Mouse (Mus musculus): ENCODE results near the gene Cwc22. TPM values are rescaled to one million over a fixed set of nuclear protein-coding genes. Genes with fewer than 3 reads are reported as not detected.

Cwc22 gene
- polyA plus RNA-seq, 1 experiment from 2014 or later: 36.6 TPM

- H3K36me3 ChIP-seq (ENCODE audit: control insufficient read depth, insufficient read depth, low read length): no peaks in the 10 kb centered on the region
- H3K27ac ChIP-seq (ENCODE audit: low read depth, low read length): no peak overlapping the region
- 88% methylated on average over 3 of the region's 3 CpGs for WGBS
- no peak overlapping the region for H3K4me2 ChIP-seq (replicated peaks; ENCODE audit: low read depth, low read length)
- no peak for ATAC-seq (ENCODE audit: low FRiP score, low TSS enrichment)
- no peak overlapping the region for H3K9ac ChIP-seq (ENCODE audit: low read depth, low read length)
- no peaks in the 10 kb centered on the region for H3K27me3 ChIP-seq (ENCODE audit: control insufficient read depth, insufficient read depth, low read length)
- no peak overlapping the region for H3K4me3 ChIP-seq (ENCODE audit: low read length)
- H3K9me3 ChIP-seq (ENCODE audit: control insufficient read depth, low read length): no peaks in the 10 kb centered on the region
- H3K4me1 ChIP-seq (ENCODE audit: control insufficient read depth, insufficient read depth, low read length): no peaks in the 10 kb centered on the region
These were observed 71.5 kb downstream of the Cwc22 start for GRCm38 (mm10) chr2:77874678-77875077.

- Histone ChIP-seq H3K36me3 (ENCODE audit: control insufficient read depth, insufficient read depth, low read length) (no peaks in the 10 kb centered on the region), H3K27ac (ENCODE audit: low read depth, low read length) (no peak overlapping the region), H3K4me2 (replicated peaks; ENCODE audit: low read depth, low read length) (no peak overlapping the region), H3K9me3 (ENCODE audit: control insufficient read depth, low read length) (no peaks in the 10 kb centered on the region), H3K4me3 (ENCODE audit: low read length) (no peak overlapping the region), H3K27me3 (ENCODE audit: control insufficient read depth, insufficient read depth, low read length) (no peaks in the 10 kb centered on the region), H3K9ac (ENCODE audit: low read depth, low read length) (no peak overlapping the region), H3K4me1 (ENCODE audit: control insufficient read depth, insufficient read depth, low read length) (no peaks in the 10 kb centered on the region)
- no peak for ATAC-seq (ENCODE audit: low FRiP score, low TSS enrichment)
These were observed 72.4 kb downstream of the Cwc22 start for GRCm38 (mm10) chr2:77873806-77874205.

DNA sequence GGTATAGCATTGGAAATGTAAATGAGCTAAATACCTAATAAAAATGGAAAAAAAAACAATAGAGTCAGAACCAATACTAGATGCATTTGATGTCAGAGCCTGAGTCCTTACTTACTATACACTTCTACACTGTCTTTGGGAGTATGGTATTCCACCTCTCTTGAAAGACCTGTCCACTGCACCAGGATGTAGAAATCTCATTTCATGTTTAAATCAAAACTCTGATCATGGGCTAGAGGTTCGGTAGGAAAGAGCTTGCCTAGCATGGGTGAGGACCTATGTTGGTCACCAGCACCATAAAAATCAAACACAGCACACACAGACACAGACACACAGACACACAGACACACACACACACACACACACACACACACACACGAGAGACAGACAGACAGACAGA is 73.5 kb downstream of the Cwc22 start:
- Histone ChIP-seq H3K27ac (ENCODE audit: low read depth, low read length) (no peak overlapping the region), H3K4me2 (replicated peaks; ENCODE audit: low read depth, low read length) (no peak overlapping the region), H3K4me1 (ENCODE audit: control insufficient read depth, insufficient read depth, low read length) (no peaks in the 10 kb centered on the region), H3K9ac (ENCODE audit: low read depth, low read length) (no peak overlapping the region), H3K4me3 (ENCODE audit: low read length) (no peak overlapping the region), H3K9me3 (ENCODE audit: control insufficient read depth, low read length) (no peaks in the 10 kb centered on the region), H3K27me3 (ENCODE audit: control insufficient read depth, insufficient read depth, low read length) (no peaks in the 10 kb centered on the region), H3K36me3 (ENCODE audit: control insufficient read depth, insufficient read depth, low read length) (no peaks in the 10 kb centered on the region)
- 79% methylated on average over 2 of the region's 2 CpGs for WGBS
- no peak for ATAC-seq (ENCODE audit: low FRiP score, low TSS enrichment)

GRCm38 (mm10) chr2:77871146-77871545 is 75.0 kb downstream of the Cwc22 start:
- Histone ChIP-seq H3K36me3 (ENCODE audit: control insufficient read depth, insufficient read depth, low read length) (no peaks in the 10 kb centered on the region), H3K4me1 (ENCODE audit: control insufficient read depth, insufficient read depth, low read length) (no peaks in the 10 kb centered on the region), H3K4me2 (replicated peaks; ENCODE audit: low read depth, low read length) (no peak overlapping the region), H3K4me3 (ENCODE audit: low read length) (no peak overlapping the region), H3K9me3 (ENCODE audit: control insufficient read depth, low read length) (no peaks in the 10 kb centered on the region), H3K27me3 (ENCODE audit: control insufficient read depth, insufficient read depth, low read length) (no peaks in the 10 kb centered on the region), H3K27ac (ENCODE audit: low read depth, low read length) (no peak overlapping the region), H3K9ac (ENCODE audit: low read depth, low read length) (no peak overlapping the region)
- ATAC-seq (ENCODE audit: low FRiP score, low TSS enrichment): no peak

DNA sequence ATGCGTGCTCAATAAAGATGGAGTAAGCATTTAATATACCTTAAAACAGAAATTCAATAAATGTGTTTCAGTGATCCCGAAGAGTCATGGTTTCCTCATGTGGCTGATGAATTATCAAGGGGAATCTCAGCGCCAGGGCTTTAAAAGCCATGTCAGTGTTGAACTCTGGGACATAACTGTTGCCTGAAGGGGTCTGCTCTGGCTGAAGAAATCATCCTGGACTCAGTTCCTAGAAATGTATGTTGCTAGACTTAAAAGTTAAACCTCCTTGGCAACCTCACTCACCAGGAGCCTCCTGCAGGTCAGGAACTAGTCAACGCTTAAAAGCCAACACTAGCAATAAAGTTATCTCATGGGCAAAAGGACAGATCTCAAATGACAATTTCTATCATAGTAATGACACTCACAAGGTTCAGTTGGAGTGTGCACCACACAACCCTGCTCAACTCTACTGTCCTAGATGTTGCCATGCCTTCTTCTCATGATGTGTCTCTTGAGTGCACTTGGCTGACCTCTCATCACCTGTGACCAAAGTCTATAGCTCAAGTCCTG is 76.4 kb downstream of the Cwc22 start:
- no peak for ATAC-seq (ENCODE audit: low FRiP score, low TSS enrichment)
- Histone ChIP-seq H3K4me3 (ENCODE audit: low read length) (no peak overlapping the region), H3K27ac (ENCODE audit: low read depth, low read length) (no peak overlapping the region), H3K36me3 (ENCODE audit: control insufficient read depth, insufficient read depth, low read length) (no peaks in the 10 kb centered on the region), H3K27me3 (ENCODE audit: control insufficient read depth, insufficient read depth, low read length) (no peaks in the 10 kb centered on the region), H3K4me1 (ENCODE audit: control insufficient read depth, insufficient read depth, low read length) (no peaks in the 10 kb centered on the region), H3K9ac (ENCODE audit: low read depth, low read length) (no peak overlapping the region), H3K4me2 (replicated peaks; ENCODE audit: low read depth, low read length) (no peak overlapping the region), H3K9me3 (ENCODE audit: control insufficient read depth, low read length) (no peaks in the 10 kb centered on the region)
- 84% methylated on average over 4 of the region's 4 CpGs for WGBS

GRCm38 (mm10) chr2:77863934-77864333 is 82.2 kb downstream of the Cwc22 start:
- WGBS: 25% methylated on average over 6 of the region's 6 CpGs
- H3K27me3 ChIP-seq (ENCODE audit: control insufficient read depth, insufficient read depth, low read length): no peaks in the 10 kb centered on the region
- no peaks in the 10 kb centered on the region for H3K9me3 ChIP-seq (ENCODE audit: control insufficient read depth, low read length)
- H3K36me3 ChIP-seq (ENCODE audit: control insufficient read depth, insufficient read depth, low read length): no peaks in the 10 kb centered on the region
- peak overlapping the region; percentile 33 for H3K4me2 ChIP-seq (replicated peaks; ENCODE audit: low read depth, low read length)
- no peak overlapping the region for H3K9ac ChIP-seq (ENCODE audit: low read depth, low read length)
- peak; percentile 83; the same call in 1 of the 2 replicates for ATAC-seq (ENCODE audit: low FRiP score, low TSS enrichment)
- H3K4me1 ChIP-seq (ENCODE audit: control insufficient read depth, insufficient read depth, low read length): 0 out of 2 replicates have a peak, but pooled peaks cover 6% of the 10 kb centered on the region
- peak overlapping the region; percentile 20 for H3K4me3 ChIP-seq (ENCODE audit: low read length)
- no peak overlapping the region for H3K27ac ChIP-seq (ENCODE audit: low read depth, low read length)

DNA sequence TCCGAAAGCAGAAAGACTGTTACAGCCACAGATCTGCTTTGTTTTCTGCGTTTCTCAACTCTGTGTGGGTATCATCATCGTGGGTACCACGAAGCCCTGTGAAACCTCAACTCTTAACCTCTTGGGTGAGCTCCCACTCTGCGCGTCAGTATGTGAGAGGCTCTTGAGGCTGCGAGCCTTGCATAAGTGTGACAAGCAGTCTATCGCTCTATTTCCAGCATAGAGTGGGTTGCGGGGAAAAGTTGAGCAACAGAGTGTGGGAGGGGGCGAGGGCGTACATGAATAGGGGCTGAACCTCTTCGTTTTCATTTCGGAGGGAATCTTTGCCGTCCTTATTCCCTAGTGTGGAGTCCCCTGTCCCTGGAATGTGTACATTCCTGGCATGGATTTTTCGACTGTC is 82.7 kb downstream of the Cwc22 start:
- 54% methylated on average over 15 of the region's 15 CpGs for WGBS
- Histone ChIP-seq H3K9me3 (ENCODE audit: control insufficient read depth, low read length) (no peaks in the 10 kb centered on the region), H3K4me3 (ENCODE audit: low read length) (peak overlapping the region; percentile 20), H3K4me2 (replicated peaks; ENCODE audit: low read depth, low read length) (peak overlapping the region; percentile 33), H3K4me1 (ENCODE audit: control insufficient read depth, insufficient read depth, low read length) (0 out of 2 replicates have a peak, but pooled peaks cover 6% of the 10 kb centered on the region), H3K9ac (ENCODE audit: low read depth, low read length) (no peak overlapping the region), H3K36me3 (ENCODE audit: control insufficient read depth, insufficient read depth, low read length) (no peaks in the 10 kb centered on the region), H3K27me3 (ENCODE audit: control insufficient read depth, insufficient read depth, low read length) (no peaks in the 10 kb centered on the region), H3K27ac (ENCODE audit: low read depth, low read length) (no peak overlapping the region)
- peak; percentile 69 for ATAC-seq (ENCODE audit: low FRiP score, low TSS enrichment)

DNA sequence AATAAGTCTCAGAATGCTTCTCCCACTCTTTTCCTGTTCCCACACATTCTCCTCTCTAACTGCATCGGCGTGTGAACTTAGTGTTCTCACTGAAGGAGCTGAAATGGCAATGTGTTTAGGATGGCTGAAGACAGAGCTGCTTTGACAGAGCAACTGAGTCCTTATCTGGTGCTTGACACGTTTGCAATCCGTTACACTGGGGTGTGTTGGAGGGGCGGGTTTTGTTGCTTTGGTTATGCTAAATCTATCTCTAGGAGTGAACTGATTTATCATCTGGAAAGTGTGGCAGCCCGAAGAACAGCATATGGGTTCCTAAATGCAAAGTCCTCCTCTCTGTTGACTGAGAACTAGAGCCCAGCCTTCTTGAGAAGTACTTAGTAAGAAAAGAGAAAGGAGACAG is 104.7 kb downstream of the Cwc22 start:
- ATAC-seq (ENCODE audit: low FRiP score, low TSS enrichment): no peak
- Histone ChIP-seq H3K4me1 (ENCODE audit: control insufficient read depth, insufficient read depth, low read length) (no peaks in the 10 kb centered on the region), H3K27me3 (ENCODE audit: control insufficient read depth, insufficient read depth, low read length) (no peaks in the 10 kb centered on the region), H3K4me2 (replicated peaks; ENCODE audit: low read depth, low read length) (no peak overlapping the region), H3K9ac (ENCODE audit: low read depth, low read length) (no peak overlapping the region), H3K9me3 (ENCODE audit: control insufficient read depth, low read length) (no peaks in the 10 kb centered on the region), H3K27ac (ENCODE audit: low read depth, low read length) (no peak overlapping the region), H3K36me3 (ENCODE audit: control insufficient read depth, insufficient read depth, low read length) (no peaks in the 10 kb centered on the region), H3K4me3 (ENCODE audit: low read length) (no peak overlapping the region)
- 38% methylated on average over 6 of the region's 6 CpGs for WGBS

DNA sequence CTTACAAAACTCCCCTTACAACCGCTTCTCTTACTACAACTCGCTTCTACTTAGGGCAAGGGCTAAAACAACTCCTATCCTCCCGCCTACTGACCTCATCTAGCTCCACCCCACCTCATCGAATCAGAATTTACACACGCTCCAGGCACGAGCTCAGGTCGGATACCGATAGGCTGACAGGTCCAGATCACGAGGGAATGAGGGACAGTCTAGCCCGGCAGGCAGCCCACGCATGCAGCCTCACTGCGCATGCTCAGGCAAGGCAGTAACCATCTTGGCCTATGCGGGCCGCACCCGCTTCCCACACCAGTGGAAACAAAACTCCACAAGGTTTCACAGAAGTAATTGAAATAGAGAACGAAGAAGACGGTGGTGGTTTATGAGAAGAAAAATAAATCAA is 106.6 kb downstream of the Cwc22 start:
- Histone ChIP-seq H3K4me3 (ENCODE audit: low read length) (no peak overlapping the region), H3K36me3 (ENCODE audit: control insufficient read depth, insufficient read depth, low read length) (no peaks in the 10 kb centered on the region), H3K9me3 (ENCODE audit: control insufficient read depth, low read length) (no peaks in the 10 kb centered on the region), H3K4me2 (replicated peaks; ENCODE audit: low read depth, low read length) (no peak overlapping the region), H3K27ac (ENCODE audit: low read depth, low read length) (no peak overlapping the region), H3K4me1 (ENCODE audit: control insufficient read depth, insufficient read depth, low read length) (no peaks in the 10 kb centered on the region), H3K27me3 (ENCODE audit: control insufficient read depth, insufficient read depth, low read length) (no peaks in the 10 kb centered on the region), H3K9ac (ENCODE audit: low read depth, low read length) (no peak overlapping the region)
- ATAC-seq (ENCODE audit: low FRiP score, low TSS enrichment): peak; percentile 64
- 55% methylated on average over 17 of the region's 17 CpGs for WGBS

Data from kidney, embryonic 14.5 days (tissue).